Comparison of ENCODE assay signal across 14 mouse cellular contexts in genomic region chr13:37542744-37543196, GRCm38 (mm10).
DNase-seq lines count a peak whose midpoint lies in the region; ATAC-seq and TF ChIP-seq lines count a peak whose summit lies in the region.
"Had no signal": no experiment of that assay in that cellular context is flagged by ENCODE, and none has a peak within 500 bp of the region (broad histone marks: within the 10 kb centered on the region; RNA-seq: fewer than 3 reads in every experiment).

No protein-coding gene starts in this region.

- no peak for TF ChIP-seq EP300 in stomach, postnatal 0 days (optimal IDR thresholded peaks at IDR 0.05)

- no peaks in the 10 kb centered on the region for H3K27me3 ChIP-seq in heart, embryonic 10.5 days (ENCODE audit: insufficient read depth, poor library complexity, severe bottlenecking)
- H3K27me3 ChIP-seq in stomach, postnatal 0 days (ENCODE audit: control insufficient read depth, insufficient read depth, low read length): no peaks in the 10 kb centered on the region
- H3K27me3 ChIP-seq in midbrain, embryonic 16.5 days (ENCODE audit: control insufficient read depth, insufficient read depth, low read depth, low read length): no peaks in the 10 kb centered on the region
- H3K27me3 ChIP-seq: embryonic facial prominence, embryonic 15.5 days; forebrain, embryonic 15.5 days; intestine, embryonic 15.5 days; limb, embryonic 15.5 days; stomach, embryonic 15.5 days had no signal

- 0 out of 2 replicates have a peak overlapping the region, but pooled peaks have one; percentile 31 for H3K27ac ChIP-seq in heart, embryonic 10.5 days
- H3K27ac ChIP-seq in bone marrow, adult 2 months (ENCODE audit: control insufficient read depth, insufficient read depth, low read depth, low read length, poor library complexity): peak overlapping the region; percentile 7; the same call in 1 of the 2 replicates
- H3K27ac ChIP-seq in stomach, postnatal 0 days (replicated peaks): no peak overlapping the region
- H3K27ac ChIP-seq in midbrain, embryonic 16.5 days (ENCODE audit: low read length): no peak overlapping the region
- H3K27ac ChIP-seq: embryonic facial prominence, embryonic 15.5 days; forebrain, embryonic 15.5 days; intestine, embryonic 15.5 days; limb, embryonic 15.5 days; stomach, embryonic 15.5 days had no signal

- H3K9me3 ChIP-seq in heart, embryonic 10.5 days: no peaks in the 10 kb centered on the region
- H3K9me3 ChIP-seq in stomach, postnatal 0 days (ENCODE audit: control insufficient read depth, low read length): no peaks in the 10 kb centered on the region
- H3K9me3 ChIP-seq in midbrain, embryonic 16.5 days (replicated peaks; ENCODE audit: control insufficient read depth, low read length, poor library complexity, severe bottlenecking): no peaks in the 10 kb centered on the region
- H3K9me3 ChIP-seq: embryonic facial prominence, embryonic 15.5 days; forebrain, embryonic 15.5 days; intestine, embryonic 15.5 days; limb, embryonic 15.5 days; stomach, embryonic 15.5 days had no signal

- H3K36me3 ChIP-seq in heart, embryonic 10.5 days: no peaks in the 10 kb centered on the region
- no peaks in the 10 kb centered on the region for H3K36me3 ChIP-seq in stomach, postnatal 0 days (ENCODE audit: control insufficient read depth, insufficient read depth, low read length)
- H3K36me3 ChIP-seq in midbrain, embryonic 16.5 days (ENCODE audit: control insufficient read depth, insufficient read depth, low read length): no peaks in the 10 kb centered on the region
- H3K36me3 ChIP-seq: embryonic facial prominence, embryonic 15.5 days; forebrain, embryonic 15.5 days; intestine, embryonic 15.5 days; limb, embryonic 15.5 days; stomach, embryonic 15.5 days had no signal

- no peak overlapping the region for H3K9ac ChIP-seq in stomach, postnatal 0 days (ENCODE audit: low read length)
- no peak overlapping the region for H3K9ac ChIP-seq in midbrain, embryonic 16.5 days (ENCODE audit: low read depth, low read length)
- H3K9ac ChIP-seq: embryonic facial prominence, embryonic 15.5 days; forebrain, embryonic 15.5 days; intestine, embryonic 15.5 days; limb, embryonic 15.5 days; stomach, embryonic 15.5 days had no signal

- no peak for TF ChIP-seq CTCF in bone marrow, adult 2 months (IDR thresholded peaks at IDR 0.05; ENCODE audit: control insufficient read depth, insufficient read depth, low read length)
- no peak for TF ChIP-seq CTCF in stomach, postnatal 0 days (IDR thresholded peaks at IDR 0.05; ENCODE audit: low read depth)

- WGBS in heart, embryonic 10.5 days: 86% methylated on average over 13 of the region's 13 CpGs
- WGBS in bone marrow, adult 2 months: 49% methylated on average over 13 of the region's 13 CpGs
- WGBS in stomach, postnatal 0 days: 86% methylated on average over 13 of the region's 13 CpGs
- WGBS in midbrain, embryonic 16.5 days: 91% methylated on average over 13 of the region's 13 CpGs

- H3K4me1 ChIP-seq in heart, embryonic 10.5 days: peaks cover 30% of the 10 kb centered on the region
- peaks cover 6% of the 10 kb centered on the region; the same call in 1 of the 2 replicates for H3K4me1 ChIP-seq in bone marrow, adult 2 months (ENCODE audit: control insufficient read depth, insufficient read depth, low read length)
- no peaks in the 10 kb centered on the region for H3K4me1 ChIP-seq in stomach, postnatal 0 days (replicated peaks; ENCODE audit: control insufficient read depth, insufficient read depth)
- H3K4me1 ChIP-seq in midbrain, embryonic 16.5 days (ENCODE audit: control insufficient read depth, insufficient read depth, low read length): no peaks in the 10 kb centered on the region
- H3K4me1 ChIP-seq: forebrain, embryonic 15.5 days; stomach, embryonic 15.5 days had no signal

- intact Hi-C loops in heart, postnatal 14 days (cut with DNase I): loop anchor here (1.0 to 5.0 kb wide), 3 partner anchors 35 to 402 kb away; no protein-coding TSS in a partner anchor

- H3K4me3 ChIP-seq in heart, embryonic 10.5 days: no peak overlapping the region
- H3K4me3 ChIP-seq in bone marrow, adult 2 months (replicated peaks; ENCODE audit: control insufficient read depth, low read depth, low read length): no peak overlapping the region
- no peak overlapping the region for H3K4me3 ChIP-seq in stomach, postnatal 0 days (ENCODE audit: low read depth, low read length)
- no peak overlapping the region for H3K4me3 ChIP-seq in midbrain, embryonic 16.5 days (ENCODE audit: low read depth, low read length)
- H3K4me3 ChIP-seq: embryonic facial prominence, embryonic 15.5 days; forebrain, embryonic 15.5 days; intestine, embryonic 15.5 days; limb, embryonic 15.5 days; stomach, embryonic 15.5 days had no signal

- TF ChIP-seq POLR2A in bone marrow, adult 2 months (IDR thresholded peaks at IDR 0.05; ENCODE audit: borderline replicate concordance, control insufficient read depth, low read depth, low read length): no peak

- no peak for DNase-seq in heart, embryonic 10.5 days (ENCODE audit: low spot score)
- DNase-seq in heart, postnatal 14 days: no peak
- DNase-seq in thymus, postnatal 4 days: peak; percentile 31
- no peak for DNase-seq in thymus, postnatal 25 days
- no peak for DNase-seq in stomach, postnatal 0 days (ENCODE audit: low spot score)
- no peak for DNase-seq in c-Kit-positive CD71-positive TER-119-positive erythroid progenitor cells, embryonic 14.5 days (ENCODE audit: low spot score)
- DNase-seq: gastrocnemius, postnatal 10 days had no signal

- peak; percentile 44 for ATAC-seq in stomach, postnatal 0 days (ENCODE audit: low FRiP score, low TSS enrichment)
- ATAC-seq in midbrain, embryonic 16.5 days: no peak
- ATAC-seq: forebrain, embryonic 15.5 days had no signal

- H3K4me2 ChIP-seq in stomach, postnatal 0 days (replicated peaks; ENCODE audit: low read depth): no peak overlapping the region
- H3K4me2 ChIP-seq in midbrain, embryonic 16.5 days (ENCODE audit: low read length): no peak overlapping the region
- H3K4me2 ChIP-seq: forebrain, embryonic 15.5 days; intestine, embryonic 15.5 days; limb, embryonic 15.5 days; stomach, embryonic 15.5 days had no signal

Comparison
In these comparisons a context has a peak if more than half of its experiments do, and no peak if none do; other contexts are left out.
1. H3K27ac ChIP-seq: peak in heart, embryonic 10.5 days (single experiment) and bone marrow, adult 2 months (single experiment); none in stomach, postnatal 0 days (single experiment) and midbrain, embryonic 16.5 days (single experiment).